Mouse (Mus musculus): ENCODE measurements around the gene Ndufc1.

GRCm38 (mm10) chr3:51417135-51417458 lies 8.3 kb upstream of the Ndufc1 start:
- TF ChIP-seq TAL1 (IDR thresholded peaks at IDR 0.05; ENCODE audit: low read length) (no peak), GATA1 (IDR thresholded peaks at IDR 0.05; ENCODE audit: low read length) (no peak)
